Mouse (Mus musculus) gastrocnemius, adult 18-20 months (tissue): ENCODE measurements around the gene Tsc1. TPM values are rescaled to one million over a fixed set of nuclear protein-coding genes. Genes with fewer than 3 reads are reported as not detected.

ENCODE experiments used
- DNase-seq: peaks from one replicate; pipeline ENCODE4 v3.0.0; 2021; ENCODE audit warnings: low spot score
- long read RNA-seq, 2 experiments: library from polyadenylated mRNA; stranded (forward); transcript quantifications; one replicate each; pipeline ENCODE4 v2.0.0; 2021
- total RNA-seq, 2 experiments: library from RNA; stranded (reverse); gene quantifications; 2 replicates each; pipeline ENCODE4 v1.2.3; 2021

The Tsc1 gene
- total RNA-seq, result 10 to 100 TPM; 40.6 to 45.6 TPM
- long read RNA-seq, experiment 1, full-length matches to known transcripts, result 1 of 111 reads
- long read RNA-seq, experiment 1, partial matches to known transcripts, result 1 of 111 reads
- long read RNA-seq, experiment 1, other reads (novel, unspliced or antisense), result 109 of 111 reads
- long read RNA-seq, experiment 2, full-length matches to known transcripts, result 2 of 121 reads
- long read RNA-seq, experiment 2, partial matches to known transcripts, result 2 of 121 reads
- long read RNA-seq, experiment 2, other reads (novel, unspliced or antisense), result 117 of 121 reads

DNA sequence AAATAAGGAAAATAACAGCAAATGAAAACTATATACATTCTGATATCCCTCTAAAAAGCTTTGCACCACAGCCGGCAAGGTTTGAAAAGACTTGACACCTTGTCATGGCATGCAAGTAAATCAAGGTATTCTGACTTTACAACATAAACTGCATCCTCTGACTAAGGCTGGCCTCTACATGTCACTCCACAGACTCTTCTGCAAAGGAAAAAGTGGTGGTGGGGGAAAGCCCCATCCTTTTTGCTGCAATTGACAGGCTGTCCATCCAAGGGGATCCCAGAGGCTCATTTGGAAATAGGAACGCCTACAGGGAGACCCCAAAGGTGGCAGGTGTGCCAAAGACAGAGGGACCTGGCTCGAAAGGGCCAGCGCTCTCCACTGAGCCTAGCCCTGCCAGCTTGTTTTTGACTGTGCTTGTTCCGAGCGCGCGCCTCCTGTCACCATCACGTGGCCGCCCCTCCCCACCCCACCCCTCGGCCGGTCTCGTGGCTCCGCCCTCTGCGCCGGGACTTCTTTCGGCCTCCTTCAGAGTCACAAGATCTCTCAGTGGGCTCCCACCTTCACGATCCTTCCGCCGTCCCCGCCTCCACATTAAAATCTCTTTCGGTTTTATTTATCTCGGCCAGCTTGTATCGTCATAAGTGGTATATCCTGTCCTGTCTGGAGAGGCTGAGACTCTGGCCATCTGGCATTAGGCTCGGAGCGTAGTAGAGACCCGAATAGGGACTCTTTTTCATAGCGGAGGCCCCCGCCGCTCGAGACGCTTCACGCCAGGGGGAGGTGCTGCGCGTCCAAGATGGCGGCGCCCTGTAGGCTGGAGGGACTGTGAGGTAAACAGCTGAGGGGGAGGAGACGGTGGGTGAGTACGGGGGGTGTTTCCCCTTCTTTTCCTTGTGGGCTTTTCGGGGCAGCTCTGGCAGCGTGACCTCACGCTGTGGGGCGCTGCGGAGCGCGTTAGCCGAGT is at the start of gene Tsc1:
TSS of gene Tsc1 (plus strand) at position 768 of the 964 bp plus-strand sequence.
- DNase-seq, result peak; percentile 95

DNA sequence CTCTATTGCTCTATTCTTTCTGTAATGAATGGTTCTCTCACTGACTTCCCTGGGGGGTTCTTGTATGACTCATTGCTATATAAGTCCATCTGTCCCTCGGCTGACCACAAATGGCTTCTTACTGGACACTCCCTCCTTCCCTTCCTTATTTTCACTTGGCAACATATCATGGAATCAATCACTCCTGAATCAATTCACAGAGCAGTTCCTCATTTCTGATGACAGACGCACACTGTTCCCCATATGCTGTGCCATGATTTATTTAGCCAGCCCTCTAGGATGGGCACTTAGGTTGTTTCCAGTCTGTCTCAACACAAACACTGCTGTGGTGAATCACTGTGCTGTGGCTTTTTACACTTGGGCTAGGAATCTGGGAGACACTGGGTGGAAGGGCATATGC is 49.5 kb upstream of the Tsc1 start:
- no peak for DNase-seq

DNA sequence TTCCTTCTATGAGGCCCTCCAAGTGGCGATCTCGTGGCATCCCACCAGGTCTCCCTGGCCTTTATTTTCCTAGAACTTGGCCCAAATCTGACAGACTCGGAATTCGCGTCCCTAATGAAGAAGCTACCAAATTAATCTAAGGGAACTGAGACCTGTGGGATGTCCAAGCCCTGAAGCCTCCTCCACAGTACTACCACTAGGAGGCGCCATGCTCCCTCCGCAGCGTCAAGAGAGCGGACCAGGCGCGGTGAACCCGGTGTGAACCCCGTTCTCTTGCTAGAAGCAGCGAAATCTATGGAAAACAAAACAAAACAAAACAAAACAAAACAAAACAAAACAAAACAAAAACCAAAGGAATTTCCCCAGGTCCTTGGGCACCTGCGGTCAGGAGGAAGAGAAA is 48.2 kb upstream of the Tsc1 start:
- peak; percentile 63 for DNase-seq

DNA sequence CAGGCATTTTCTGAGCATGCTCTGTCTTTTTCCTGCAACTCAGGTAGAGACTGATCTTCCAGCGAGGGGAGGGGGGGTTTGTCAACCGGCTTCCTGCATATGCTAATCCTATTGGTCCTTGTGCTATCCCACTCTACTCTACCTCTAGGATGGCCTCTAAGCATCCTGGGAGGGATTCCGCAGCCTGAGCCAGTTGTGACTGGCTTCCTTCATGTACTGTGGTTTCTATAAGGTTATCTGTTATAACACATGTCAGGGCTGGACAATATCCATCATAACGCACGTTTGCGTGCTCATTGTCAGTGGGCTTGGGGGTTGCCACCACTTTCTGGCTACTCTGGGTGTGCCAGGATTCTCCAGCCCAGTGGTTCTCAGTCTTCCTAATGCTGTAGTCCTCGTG is 45.0 kb upstream of the Tsc1 start:
- no peak for DNase-seq

DNA sequence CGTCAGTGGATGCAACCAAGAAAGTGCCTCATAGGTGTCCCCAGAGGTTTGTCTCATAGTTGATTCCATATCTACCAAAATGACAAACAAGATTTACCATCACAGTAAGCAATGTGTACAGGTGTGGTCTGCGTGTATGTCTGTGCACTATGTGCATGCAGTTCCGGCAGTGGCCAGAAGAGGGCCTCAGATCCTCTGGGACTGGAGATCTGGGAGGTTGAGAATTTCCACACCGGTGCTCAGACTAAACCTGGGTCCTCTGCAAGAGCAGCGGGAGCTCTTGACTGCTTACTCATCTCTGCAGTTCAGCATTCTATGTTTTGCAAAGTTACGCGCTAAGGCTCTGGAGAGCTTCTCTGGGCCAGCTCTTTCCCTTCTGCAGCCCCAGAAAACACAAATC is 44.0 kb upstream of the Tsc1 start:
- DNase-seq, result no peak

DNA sequence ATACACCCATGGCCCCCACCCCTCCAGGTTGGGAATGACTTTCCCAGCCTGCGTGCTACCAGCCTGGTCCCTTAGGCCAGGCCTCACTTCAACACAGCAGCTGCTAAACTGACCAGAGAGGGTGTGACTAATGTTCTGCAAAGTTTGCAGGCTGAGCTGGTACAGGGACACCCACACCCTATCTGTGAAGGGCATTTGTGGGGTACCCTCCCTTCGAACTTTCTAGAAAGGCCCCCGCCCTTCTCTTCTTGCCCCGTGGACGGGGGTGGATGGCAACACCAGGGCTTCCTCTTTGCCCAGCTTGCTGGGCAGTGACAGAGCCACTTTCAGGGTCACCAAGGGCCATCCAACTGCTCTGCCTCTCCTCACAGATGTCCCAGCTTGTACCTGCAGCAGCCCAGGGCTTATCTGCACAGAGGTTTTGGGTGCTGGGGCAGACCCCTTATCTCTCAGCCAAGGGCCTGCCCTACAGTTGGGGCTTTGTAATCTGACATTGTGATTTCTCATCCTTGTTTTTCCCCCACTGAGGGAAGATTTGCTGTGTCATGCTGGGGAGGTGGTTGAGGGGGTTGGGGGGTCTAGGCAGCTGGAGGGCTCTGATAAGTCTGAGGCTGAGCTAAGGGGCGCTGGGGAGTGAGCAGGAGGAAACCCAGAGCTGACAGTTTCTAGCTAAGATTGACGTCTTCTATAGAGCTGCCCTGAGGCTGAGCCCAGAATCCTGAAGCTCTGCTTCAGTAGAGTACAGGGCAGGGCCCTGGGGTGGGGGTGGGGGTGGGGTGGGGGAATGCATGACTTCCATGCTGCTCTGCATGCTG is 43.1 kb upstream of the Tsc1 start:
- DNase-seq, result no peak

DNA sequence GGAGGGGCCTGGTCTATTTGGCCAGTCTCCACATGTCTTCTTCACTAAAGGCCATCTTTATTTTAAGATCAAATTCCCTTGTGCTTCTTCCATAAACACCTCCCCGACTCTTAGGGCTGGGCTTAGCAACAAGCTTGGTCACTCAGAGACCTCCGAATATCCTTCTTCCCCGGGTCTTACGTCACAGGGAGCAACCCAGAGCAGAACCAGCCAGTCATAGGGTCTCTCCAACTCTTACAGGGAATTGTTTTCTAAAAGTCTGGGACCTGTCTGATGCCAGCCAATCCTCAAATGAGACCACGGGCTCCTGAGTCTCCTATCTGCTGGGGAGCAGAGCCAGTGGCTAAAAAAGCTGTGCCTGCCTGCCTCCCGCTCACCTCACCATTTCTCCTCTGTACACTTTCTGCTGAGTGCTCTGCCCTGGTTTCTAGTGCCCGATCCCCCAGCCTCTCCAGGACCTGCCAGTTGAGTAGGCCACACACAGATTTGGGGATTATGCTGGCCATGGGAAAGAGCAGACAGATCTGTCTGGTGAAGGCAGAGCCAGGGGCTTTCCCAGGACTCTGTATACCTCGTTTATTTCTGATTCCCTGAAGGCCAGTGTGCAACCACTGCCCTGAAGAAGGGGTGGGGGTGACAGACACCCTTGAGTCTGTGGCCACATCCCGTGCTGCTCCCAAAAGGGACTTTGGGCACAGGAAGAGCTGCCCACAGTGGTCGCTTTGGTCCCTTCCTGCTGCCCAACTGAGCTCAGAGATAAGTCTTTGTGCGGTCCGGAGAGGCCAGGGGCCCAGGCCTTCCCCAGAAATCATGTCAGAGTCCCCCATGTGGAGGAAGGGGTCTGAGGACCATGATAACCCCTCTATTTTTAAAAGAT is 42.1 kb upstream of the Tsc1 start:
- DNase-seq, result no peak

DNA sequence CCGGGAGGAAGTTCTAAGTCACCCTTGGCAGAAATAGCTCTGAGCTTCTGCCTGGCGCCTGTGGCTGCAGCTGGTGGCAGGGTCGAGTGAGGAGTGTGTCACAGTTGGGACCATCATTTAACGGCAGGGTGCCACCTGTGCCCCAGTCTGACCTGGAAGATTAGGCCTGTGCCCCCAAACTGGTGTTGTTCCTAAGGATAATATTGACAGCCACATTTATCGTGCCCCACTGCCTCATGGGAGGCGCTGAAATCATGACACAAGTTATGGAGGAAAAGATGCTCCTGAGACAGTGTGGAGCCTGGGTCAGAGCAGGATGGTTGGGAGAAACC is 41.5 kb upstream of the Tsc1 start:
- DNase-seq, result no peak

DNA sequence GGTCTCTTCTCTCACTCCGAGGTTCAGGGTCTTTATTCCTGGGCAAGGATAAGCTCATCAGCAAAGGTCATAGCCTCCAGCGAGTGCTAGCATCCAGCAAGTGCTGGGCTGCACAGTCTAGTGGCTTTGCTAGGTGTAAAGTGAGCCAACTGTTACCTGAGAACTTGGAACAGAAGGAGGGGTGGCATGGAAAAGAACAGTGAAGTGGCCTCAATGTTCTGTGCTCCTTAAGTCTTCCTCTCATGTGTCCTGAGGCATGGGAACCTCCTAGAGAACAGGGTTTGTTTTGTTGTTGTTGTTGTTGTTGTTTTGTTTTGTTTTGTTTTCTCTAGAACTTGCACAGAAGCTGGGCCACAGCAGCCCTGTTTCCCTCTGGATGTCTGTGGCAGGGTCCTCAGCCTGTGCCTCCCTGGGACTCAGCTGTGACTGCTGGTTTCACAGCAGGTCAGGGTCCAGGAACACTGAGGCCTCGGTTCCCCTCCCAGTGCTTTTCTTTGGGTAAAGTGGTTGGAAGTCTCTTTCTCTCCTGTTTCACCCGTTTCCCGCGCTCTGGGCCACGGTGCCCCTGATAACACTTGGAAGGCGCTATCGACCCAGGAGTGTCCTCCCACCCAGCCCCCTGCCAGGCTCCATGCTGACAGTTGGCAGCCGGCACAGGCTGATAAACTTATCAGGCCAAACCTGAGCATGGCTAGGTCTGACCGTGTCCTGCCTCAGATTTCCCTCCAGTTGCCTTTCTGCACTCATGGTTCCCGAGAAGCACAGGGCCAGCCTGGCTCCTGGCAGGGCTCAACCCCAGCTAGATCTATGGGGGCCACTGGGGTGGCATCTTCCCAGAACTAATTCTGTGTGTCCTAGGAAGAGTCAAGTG is 39.1 kb upstream of the Tsc1 start:
- DNase-seq, result no peak

DNA sequence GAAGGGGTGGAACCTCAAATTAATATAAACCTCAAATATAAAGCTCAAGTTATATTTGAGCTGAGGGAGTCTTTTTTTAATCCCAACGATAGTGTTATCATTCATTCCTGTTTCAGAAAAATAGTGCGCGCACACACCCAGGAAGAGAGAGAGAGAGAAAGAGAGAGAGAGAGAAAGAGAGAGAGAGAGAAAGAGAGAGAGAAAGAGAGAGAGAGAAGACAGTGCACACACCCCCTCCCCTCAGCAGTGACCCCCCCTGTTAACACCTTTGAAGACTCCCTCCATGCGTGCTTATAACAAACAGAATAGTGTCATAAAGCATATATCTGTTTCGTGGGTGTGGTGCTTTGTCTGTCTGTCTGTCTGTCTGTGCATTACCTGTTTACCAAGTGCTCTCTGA is 37.5 kb upstream of the Tsc1 start:
- DNase-seq, result no peak

DNA sequence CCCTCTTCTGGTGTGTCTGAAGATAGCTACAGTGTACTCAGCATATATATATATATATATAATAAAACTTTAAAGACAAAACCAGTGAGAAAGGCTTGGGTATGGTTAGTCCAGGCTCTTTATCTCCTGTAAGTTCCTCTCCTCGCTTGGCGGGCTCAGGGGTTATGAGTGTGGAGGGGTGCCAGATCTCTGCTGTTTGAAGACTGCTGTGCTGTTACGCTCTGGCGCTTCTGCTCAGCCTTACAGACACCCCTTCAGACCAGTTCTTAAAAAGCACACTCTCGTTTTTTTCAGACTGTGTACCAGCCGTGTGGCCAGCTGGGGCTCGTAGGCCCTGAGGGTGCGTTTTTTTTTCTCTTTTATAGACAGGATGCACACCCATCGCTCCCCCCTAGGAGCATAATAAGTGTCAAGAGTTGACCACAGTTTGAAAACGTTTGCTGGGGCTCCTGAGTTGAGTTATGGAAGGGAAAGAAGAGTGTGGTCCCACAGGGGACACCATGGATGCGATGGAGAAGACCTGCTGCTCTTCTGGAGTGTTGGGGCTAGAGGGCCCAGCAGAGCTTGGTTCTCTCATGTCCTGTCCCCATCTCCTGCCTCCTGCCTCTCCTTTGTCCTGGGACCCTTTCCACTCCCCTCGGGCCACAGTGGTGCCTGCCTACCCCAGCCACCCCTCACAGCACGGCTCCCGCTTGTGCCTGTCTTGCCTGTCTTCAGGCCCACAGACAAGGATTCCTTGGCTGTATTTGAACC is 35.1 kb upstream of the Tsc1 start:
- DNase-seq, result no peak

DNA sequence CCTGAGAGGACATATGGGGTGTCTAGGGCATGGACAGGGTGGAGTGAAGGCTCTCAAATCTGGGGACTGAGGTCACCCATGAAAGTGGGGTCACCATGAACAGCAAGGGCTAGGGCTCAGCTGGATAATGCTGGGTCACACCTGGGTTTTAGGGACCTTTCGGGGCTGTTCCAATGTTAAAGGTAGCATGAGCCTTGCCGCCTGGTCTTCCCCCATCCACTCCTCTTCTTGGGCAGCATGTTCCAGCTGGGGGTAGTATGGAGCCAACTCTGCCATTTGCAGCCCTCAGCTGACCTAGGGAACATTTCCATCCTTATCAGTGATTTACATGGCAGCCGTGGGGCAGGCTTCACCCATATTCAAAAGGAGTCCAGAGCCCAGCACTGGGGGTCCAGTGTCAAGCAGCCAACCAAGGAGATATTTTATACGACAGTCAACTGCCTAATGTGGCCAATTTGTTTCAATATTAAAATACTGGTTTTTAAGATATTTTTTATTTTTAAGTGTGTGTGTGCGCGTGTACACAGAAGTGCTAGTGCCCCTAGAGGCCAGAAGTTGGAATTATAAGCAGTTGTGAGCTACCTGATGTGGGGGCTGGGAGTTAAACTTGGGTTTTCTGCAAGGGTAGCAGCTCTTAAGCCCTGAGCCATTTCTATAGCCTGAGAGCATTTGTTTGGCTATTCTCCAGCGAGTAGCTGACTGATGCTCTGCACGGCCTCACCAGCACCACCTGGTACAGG is 34.3 kb upstream of the Tsc1 start:
- no peak for DNase-seq

DNA sequence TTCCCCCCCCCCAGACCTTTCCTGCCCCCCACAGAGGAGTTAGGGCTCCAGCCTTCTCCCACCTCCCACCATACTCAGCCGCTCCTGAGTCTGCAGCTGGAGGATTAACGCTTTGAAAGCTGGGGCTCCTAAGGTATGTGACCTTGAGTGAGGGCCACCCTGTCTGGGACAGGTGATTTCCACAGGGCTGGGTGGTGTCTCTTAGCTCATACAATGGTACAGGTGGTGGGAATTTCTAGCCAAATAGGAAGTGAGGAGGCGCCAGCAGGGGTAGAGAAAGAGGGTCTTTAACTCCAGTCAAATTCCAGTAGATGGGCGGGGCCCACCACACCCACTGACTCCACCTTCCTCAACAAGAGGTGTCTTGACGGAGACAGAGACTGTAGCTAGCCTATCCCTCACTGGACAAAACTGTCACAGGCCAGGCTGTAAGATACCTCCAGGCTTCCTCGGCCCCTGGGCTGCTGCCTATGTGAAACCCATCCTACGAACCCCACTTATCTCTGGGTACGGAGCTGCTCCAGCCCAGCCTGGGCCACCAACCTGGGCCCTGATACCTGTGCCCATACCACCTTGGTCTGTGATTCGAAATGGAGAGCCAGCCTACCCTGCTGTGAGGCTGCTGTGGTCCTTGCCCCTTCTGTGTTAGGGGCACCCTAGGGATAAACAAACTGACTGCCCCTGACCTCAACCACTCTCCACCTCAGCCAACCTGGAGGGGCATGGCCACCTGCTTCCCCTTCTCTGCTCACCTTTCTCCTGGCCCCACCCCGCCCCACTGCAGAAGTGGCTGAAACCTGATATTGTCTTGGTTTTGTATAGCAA is 33.5 kb upstream of the Tsc1 start:
- no peak for DNase-seq

DNA sequence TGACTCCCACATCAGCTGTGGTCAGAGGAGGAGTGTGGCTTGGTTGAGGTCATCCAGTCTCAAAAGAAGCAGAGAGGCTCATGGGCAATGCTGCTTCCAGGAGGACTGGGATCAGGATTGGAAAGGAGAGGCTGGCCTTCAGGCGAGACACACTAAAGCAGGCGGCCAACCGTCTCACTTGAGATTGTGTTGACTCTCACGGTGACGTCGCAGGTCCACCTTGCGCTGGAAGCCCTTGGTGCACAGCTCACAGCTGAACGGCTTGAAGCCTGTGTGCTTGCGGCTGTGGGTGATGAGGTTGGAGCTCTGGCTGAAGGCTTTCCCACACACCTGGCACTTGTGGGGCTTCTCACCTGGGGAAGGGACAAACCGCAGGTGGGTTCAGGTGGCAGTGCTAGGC is 31.2 kb upstream of the Tsc1 start:
- no peak for DNase-seq

DNA sequence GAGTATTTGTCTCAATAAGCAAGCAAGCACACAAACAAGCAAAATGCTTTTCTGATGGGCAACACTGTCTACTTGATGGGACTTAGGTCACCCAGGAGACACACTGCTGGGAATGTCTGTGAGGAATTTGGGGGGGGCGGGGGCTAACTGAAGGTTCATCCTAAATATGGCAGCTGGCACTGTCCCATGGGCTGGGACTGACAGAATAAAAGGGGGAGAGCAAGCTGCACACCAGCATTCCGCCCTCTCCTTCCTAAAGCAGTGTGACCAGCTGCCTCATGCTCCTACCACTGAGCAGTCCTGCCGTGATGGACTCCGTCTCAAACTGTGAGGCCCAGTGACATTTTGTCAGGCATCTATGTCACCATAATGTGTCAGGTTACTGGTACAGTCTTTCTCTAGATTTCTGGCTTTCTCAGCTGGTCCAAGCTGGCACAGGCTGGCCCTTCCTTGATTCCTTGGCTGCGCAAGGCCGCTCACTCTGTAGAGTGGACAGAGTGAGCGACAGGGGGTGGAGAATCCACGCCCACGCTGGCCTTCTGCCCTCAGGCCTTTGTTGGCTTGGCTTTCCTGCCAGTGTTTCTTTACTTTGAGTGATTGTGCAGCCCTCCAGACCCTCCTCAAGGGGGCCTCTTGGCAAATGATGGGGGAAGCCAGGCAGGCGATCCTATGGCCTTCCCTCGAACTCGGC is 30.2 kb upstream of the Tsc1 start:
- no peak for DNase-seq

DNA sequence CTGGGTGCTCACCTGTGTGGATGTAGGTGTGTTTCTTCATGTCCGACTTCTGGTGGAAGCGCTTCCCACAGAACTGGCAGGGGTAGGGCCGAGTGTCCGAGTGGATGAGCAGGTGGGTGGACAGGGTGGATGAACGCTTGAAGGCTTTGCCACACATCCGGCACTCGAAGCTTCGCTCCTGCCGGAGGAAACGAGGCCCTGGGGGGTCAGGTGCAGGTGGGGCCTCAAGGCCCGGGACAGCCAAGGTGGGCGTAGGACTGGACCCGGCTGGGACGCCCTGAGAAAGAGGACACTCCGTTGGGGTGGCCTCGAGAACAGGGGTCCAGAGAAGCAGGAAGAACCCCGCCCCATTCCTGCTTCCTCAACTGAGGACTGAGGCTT is 29.6 kb upstream of the Tsc1 start:
- DNase-seq, result no peak

DNA sequence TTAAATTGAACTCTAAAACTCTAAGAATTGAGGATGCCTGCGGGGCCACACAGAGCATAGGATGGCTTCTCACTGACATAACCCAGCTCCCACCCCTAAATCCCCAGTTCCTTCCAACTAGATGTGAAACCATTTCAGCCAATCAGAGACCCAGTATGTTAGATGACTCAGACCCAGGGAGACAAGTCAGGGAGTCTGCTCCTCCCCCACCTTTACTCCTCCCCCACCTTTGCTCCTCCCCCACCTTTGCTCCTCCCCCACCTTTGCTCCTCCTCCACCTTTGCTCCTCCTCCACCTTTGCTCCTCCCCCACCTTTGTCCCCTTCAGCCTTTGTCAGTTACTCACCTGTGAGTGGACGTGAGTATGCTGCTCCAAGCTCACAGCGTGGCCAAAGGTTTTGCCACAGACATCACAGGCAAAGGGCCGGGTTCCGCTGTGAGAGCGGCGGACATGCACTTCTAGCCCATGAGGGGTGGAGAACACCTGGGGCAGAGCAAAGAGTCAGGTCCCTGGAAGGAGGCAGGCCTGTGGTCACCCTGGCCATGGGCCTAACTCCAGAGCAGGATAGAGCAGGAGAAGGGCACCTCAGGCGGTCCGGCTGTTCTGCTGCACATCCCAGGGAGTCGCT is 28.5 kb upstream of the Tsc1 start:
- DNase-seq, result no peak
